Mouse (Mus musculus) kidney, embryonic 15.5 days (tissue): ENCODE results near the gene Mgat1. TPM values are rescaled to one million over a fixed set of nuclear protein-coding genes. Genes with fewer than 3 reads are reported as not detected.
"Not testable (repeated sequence)": the region's sequence is repeated elsewhere in the genome, so short reads cannot be mapped to it uniquely, and the experiment has no call there.

Experiments used
- ATAC-seq: fragments of 200-750 bp; cut with Nextera tagmentation; replicated peaks from 2 replicates; pipeline ENCODE4 v1.8.0; 2017; ENCODE audit warnings: moderate TSS enrichment; ENCODE audit not compliant: low FRiP score
- H3K27ac ChIP-seq: fragments of 300-500 bp; sonication (generic); 2 replicates; pipeline ENCODE4 v1.5.1; 2015; ENCODE audit warnings: mild to moderate bottlenecking, inconsistent platforms
- H3K27me3 ChIP-seq: fragments of 300-500 bp; sonication (generic); 2 replicates; pipeline ENCODE4 v1.6.1; 2015; ENCODE audit warnings: inconsistent platforms
- H3K36me3 ChIP-seq: fragments of 300-500 bp; sonication (generic); 2 replicates; pipeline ENCODE4 v1.6.1; 2015; ENCODE audit warnings: inconsistent platforms
- H3K4me1 ChIP-seq: fragments of 300-500 bp; sonication (generic); 2 replicates; pipeline ENCODE4 v1.6.1; 2015; ENCODE audit warnings: inconsistent platforms
- H3K4me2 ChIP-seq: fragments of 300-500 bp; sonication (generic); 2 replicates; pipeline ENCODE4 v1.6.1; 2015; ENCODE audit warnings: moderate library complexity, mild to moderate bottlenecking, inconsistent platforms
- H3K4me3 ChIP-seq: fragments of 300-500 bp; sonication (generic); replicated peaks from 2 replicates; pipeline ENCODE4 v1.5.1; 2015; ENCODE audit warnings: mild to moderate bottlenecking, inconsistent platforms
- H3K9ac ChIP-seq: fragments of 300-500 bp; sonication (generic); 2 replicates; pipeline ENCODE4 v1.6.1; 2015; ENCODE audit warnings: mild to moderate bottlenecking, inconsistent platforms
- H3K9me3 ChIP-seq: fragments of 300-500 bp; sonication (generic); replicated peaks from 2 replicates; pipeline ENCODE4 v1.6.1; 2016; ENCODE audit warnings: inconsistent platforms
- WGBS: fragments of 180-500 bp; shearing (Covaris S2); methylation state at CpG from one replicate; pipeline ENCODE4 v1.1.7; 2015; ENCODE audit warnings: mixed read lengths; 5-methylcytosine and 5-hydroxymethylcytosine counted together
- polyA plus RNA-seq: library from polyadenylated mRNA; unstranded; fragments of >200 nt; fragmentation: Nextera tagmentation; extraction: Ambion mirVana; gene quantifications from 2 replicates; pipeline ENCODE4 v1.2.1, GENCODE M21; 2015

Mgat1 gene
- 66.7 and 75.0 TPM in 2 replicates for polyA plus RNA-seq

- Histone ChIP-seq H3K9ac (peak within 1 kb of the TSS; percentile 47), H3K9me3 (0 out of 2 replicates have a peak, but pooled peaks cover 3% of the 10 kb centered on the region), H3K27me3 (no peaks in the 10 kb centered on the region), H3K36me3 (no peaks in the 10 kb centered on the region), H3K4me1 (peaks cover 48% of the 10 kb centered on the region), H3K4me3 (peak within 1 kb of the TSS; percentile 53), H3K4me2 (peak within 1 kb of the TSS; percentile 67), H3K27ac (peak within 1 kb of the TSS; percentile 95)
- ATAC-seq, result peak; percentile 95
- under 1% methylated on average over 56 of the region's 60 CpGs for WGBS
Observed at GRCm38 (mm10) chr11:49243727-49244594, at the start of gene Mgat1. Gene Mgat1, plus strand, starts transcription at chr11:49244191.

GRCm38 (mm10) chr11:49194771-49195170 lies 49.2 kb upstream of the Mgat1 start:
- H3K9ac ChIP-seq, H3K4me3 ChIP-seq, H3K27me3 ChIP-seq, ATAC-seq, H3K27ac ChIP-seq, H3K9me3 ChIP-seq, H3K4me2 ChIP-seq, H3K36me3 ChIP-seq, H3K4me1 ChIP-seq: not testable (repeated sequence)
- 92% methylated on average over 9 of the region's 9 CpGs for WGBS

- Histone ChIP-seq H3K27ac (0 out of 2 replicates have a peak overlapping the region, but pooled peaks have one; percentile 13), H3K4me2 (no peak overlapping the region), H3K27me3 (no peaks in the 10 kb centered on the region), H3K9me3 (no peaks in the 10 kb centered on the region), H3K4me3 (no peak overlapping the region), H3K36me3 (no peaks in the 10 kb centered on the region), H3K9ac (no peak overlapping the region), H3K4me1 (no peaks in the 10 kb centered on the region)
- 72% methylated on average over 7 of the region's 7 CpGs for WGBS
- no peak for ATAC-seq
Observed at GRCm38 (mm10) chr11:49195819-49196322, 48.1 kb upstream of the Mgat1 start.

GRCm38 (mm10) chr11:49200666-49201065 lies 43.3 kb upstream of the Mgat1 start:
- peaks cover 16% of the 10 kb centered on the region for H3K4me1 ChIP-seq
- no peak overlapping the region for H3K27ac ChIP-seq
- H3K36me3 ChIP-seq, result no peaks in the 10 kb centered on the region
- no peak for ATAC-seq
- no peak overlapping the region for H3K4me2 ChIP-seq
- no peaks in the 10 kb centered on the region for H3K9me3 ChIP-seq
- H3K4me3 ChIP-seq, result no peak overlapping the region
- no peaks in the 10 kb centered on the region for H3K27me3 ChIP-seq
- no peak overlapping the region for H3K9ac ChIP-seq

- Histone ChIP-seq H3K9me3 (no peaks in the 10 kb centered on the region), H3K9ac (no peak overlapping the region), H3K27ac (no peak overlapping the region), H3K4me2 (no peak overlapping the region), H3K27me3 (no peaks in the 10 kb centered on the region), H3K36me3 (no peaks in the 10 kb centered on the region), H3K4me3 (no peak overlapping the region), H3K4me1 (peaks cover 16% of the 10 kb centered on the region)
- no peak for ATAC-seq
Observed at GRCm38 (mm10) chr11:49201142-49201541, 42.8 kb upstream of the Mgat1 start.

GRCm38 (mm10) chr11:49202071-49202470 lies 41.9 kb upstream of the Mgat1 start:
- 53% methylated on average over 2 of the region's 2 CpGs for WGBS
- no peak; the same call in 1 of the 2 replicates for ATAC-seq
- H3K9ac ChIP-seq, result peak overlapping the region; percentile 97
- H3K4me3 ChIP-seq, result peak overlapping the region; percentile 88
- peak overlapping the region; percentile 100 for H3K27ac ChIP-seq
- H3K9me3 ChIP-seq, result no peaks in the 10 kb centered on the region
- H3K36me3 ChIP-seq, result peaks cover 9% of the 10 kb centered on the region
- peak overlapping the region; percentile 70 for H3K4me2 ChIP-seq
- no peaks in the 10 kb centered on the region for H3K27me3 ChIP-seq
- H3K4me1 ChIP-seq, result peaks cover 16% of the 10 kb centered on the region

GRCm38 (mm10) chr11:49202523-49203061 lies 41.4 kb upstream of the Mgat1 start:
- H3K27me3 ChIP-seq, result no peaks in the 10 kb centered on the region
- peak; percentile 40 for ATAC-seq
- H3K4me2 ChIP-seq, result peak overlapping the region; percentile 70
- peaks cover 16% of the 10 kb centered on the region for H3K4me1 ChIP-seq
- H3K27ac ChIP-seq, result peak overlapping the region; percentile 100
- H3K4me3 ChIP-seq, result peak overlapping the region; percentile 88
- H3K36me3 ChIP-seq, result peaks cover 13% of the 10 kb centered on the region
- H3K9ac ChIP-seq, result peak overlapping the region; percentile 97
- no peaks in the 10 kb centered on the region for H3K9me3 ChIP-seq
- 1% methylated on average over 10 of the region's 10 CpGs for WGBS

- peak; percentile 92 for ATAC-seq
- Histone ChIP-seq H3K9me3 (no peaks in the 10 kb centered on the region), H3K27ac (peak within 1 kb of the TSS; percentile 100), H3K36me3 (peaks cover 16% of the 10 kb centered on the region), H3K27me3 (no peaks in the 10 kb centered on the region), H3K4me1 (peaks cover 16% of the 10 kb centered on the region), H3K4me3 (peak within 1 kb of the TSS; percentile 88), H3K4me2 (peak within 1 kb of the TSS; percentile 70), H3K9ac (peak within 1 kb of the TSS; percentile 97)
- under 1% methylated on average over 46 of the region's 47 CpGs for WGBS
Observed at GRCm38 (mm10) chr11:49203129-49203768, 40.7 kb upstream of the Mgat1 start, which contains the start of gene Zfp62. Gene Zfp62, plus strand, starts transcription at chr11:49203292.

- peak overlapping the region; percentile 97 for H3K9ac ChIP-seq
- no peaks in the 10 kb centered on the region for H3K27me3 ChIP-seq
- peaks cover 16% of the 10 kb centered on the region for H3K4me1 ChIP-seq
- no peaks in the 10 kb centered on the region for H3K9me3 ChIP-seq
- H3K36me3 ChIP-seq, result peaks cover 16% of the 10 kb centered on the region
- H3K4me3 ChIP-seq, result peak overlapping the region; percentile 88
- peak overlapping the region; percentile 70 for H3K4me2 ChIP-seq
- WGBS, result under 1% methylated on average over 24 of the region's 24 CpGs
- ATAC-seq, result peak; percentile 83
- peak overlapping the region; percentile 100 for H3K27ac ChIP-seq
Observed at GRCm38 (mm10) chr11:49203771-49204497, 40.1 kb upstream of the Mgat1 start.

GRCm38 (mm10) chr11:49205080-49205590 lies 38.9 kb upstream of the Mgat1 start:
- Histone ChIP-seq H3K27me3 (no peaks in the 10 kb centered on the region), H3K36me3 (peaks cover 16% of the 10 kb centered on the region), H3K9me3 (no peaks in the 10 kb centered on the region), H3K4me1 (peaks cover 16% of the 10 kb centered on the region), H3K4me3 (0 out of 2 replicates have a peak overlapping the region, but pooled peaks have one; percentile 0), H3K4me2 (peak overlapping the region; percentile 70), H3K9ac (no peak overlapping the region), H3K27ac (no peak overlapping the region)
- WGBS, result 79% methylated on average over 6 of the region's 6 CpGs
- ATAC-seq, result no peak

- Histone ChIP-seq H3K27me3 (no peaks in the 10 kb centered on the region), H3K9ac (no peak overlapping the region), H3K4me3 (no peak overlapping the region), H3K9me3 (no peaks in the 10 kb centered on the region), H3K36me3 (peaks cover 16% of the 10 kb centered on the region), H3K4me1 (peaks cover 9% of the 10 kb centered on the region), H3K4me2 (no peak overlapping the region), H3K27ac (no peak overlapping the region)
- ATAC-seq, result no peak
- 96% methylated on average over 1 of the region's 1 CpGs for WGBS
Observed at GRCm38 (mm10) chr11:49207495-49207894, 36.5 kb upstream of the Mgat1 start.
